Mouse (Mus musculus) heart, embryonic 10.5 days (tissue): ENCODE data around the gene Apoa2. TPM values are rescaled to one million over a fixed set of nuclear protein-coding genes. Genes with fewer than 3 reads are reported as not detected.
"Not testable (repeated sequence)": the region's sequence is repeated elsewhere in the genome, so short reads cannot be mapped to it uniquely, and the experiment has no call there.

Experiments
- DNase-seq: peaks from one replicate; pipeline ENCODE4 v3.0.0-alpha.2; 2017; ENCODE audit warnings: low spot score
- H3K27ac ChIP-seq: fragments of 300-500 bp; sonication (generic); 2 replicates; pipeline ENCODE4 v1.5.1; 2016; ENCODE audit warnings: mild to moderate bottlenecking
- H3K27me3 ChIP-seq: fragments of 300-500 bp; sonication (generic); 2 replicates; pipeline ENCODE4 v1.6.1; 2016; ENCODE audit warnings: mild to moderate bottlenecking; ENCODE audit not compliant: poor library complexity, insufficient read depth, severe bottlenecking
- H3K36me3 ChIP-seq: fragments of 300-500 bp; sonication (generic); 2 replicates; pipeline ENCODE4 v1.6.1; 2016; ENCODE audit warnings: mild to moderate bottlenecking, moderate library complexity
- H3K4me1 ChIP-seq: fragments of 300-500 bp; sonication (generic); 2 replicates; pipeline ENCODE4 v1.6.1; 2016; ENCODE audit warnings: mild to moderate bottlenecking
- H3K4me3 ChIP-seq: fragments of 300-500 bp; sonication (generic); 2 replicates; pipeline ENCODE4 v1.5.1; 2016; ENCODE audit warnings: mild to moderate bottlenecking, moderate library complexity
- H3K9me3 ChIP-seq: fragments of 300-500 bp; sonication (generic); 2 replicates; pipeline ENCODE4 v1.6.1; 2016; ENCODE audit warnings: mild to moderate bottlenecking, moderate library complexity
- WGBS: fragments of 180-500 bp; shearing (Covaris S2); methylation state at CpG from one replicate; pipeline ENCODE4 v1.1.7; 2016; 5-methylcytosine and 5-hydroxymethylcytosine counted together
- polyA plus RNA-seq: library from polyadenylated mRNA; unstranded; fragments of >200 nt; fragmentation: Nextera tagmentation; extraction: Ambion mirVana; gene quantifications from 2 replicates; pipeline ENCODE4 v1.2.1, GENCODE M21; 2016

Gene Apoa2
- polyA plus RNA-seq, 1 experiment from 2014 or later: 315 TPM

DNA sequence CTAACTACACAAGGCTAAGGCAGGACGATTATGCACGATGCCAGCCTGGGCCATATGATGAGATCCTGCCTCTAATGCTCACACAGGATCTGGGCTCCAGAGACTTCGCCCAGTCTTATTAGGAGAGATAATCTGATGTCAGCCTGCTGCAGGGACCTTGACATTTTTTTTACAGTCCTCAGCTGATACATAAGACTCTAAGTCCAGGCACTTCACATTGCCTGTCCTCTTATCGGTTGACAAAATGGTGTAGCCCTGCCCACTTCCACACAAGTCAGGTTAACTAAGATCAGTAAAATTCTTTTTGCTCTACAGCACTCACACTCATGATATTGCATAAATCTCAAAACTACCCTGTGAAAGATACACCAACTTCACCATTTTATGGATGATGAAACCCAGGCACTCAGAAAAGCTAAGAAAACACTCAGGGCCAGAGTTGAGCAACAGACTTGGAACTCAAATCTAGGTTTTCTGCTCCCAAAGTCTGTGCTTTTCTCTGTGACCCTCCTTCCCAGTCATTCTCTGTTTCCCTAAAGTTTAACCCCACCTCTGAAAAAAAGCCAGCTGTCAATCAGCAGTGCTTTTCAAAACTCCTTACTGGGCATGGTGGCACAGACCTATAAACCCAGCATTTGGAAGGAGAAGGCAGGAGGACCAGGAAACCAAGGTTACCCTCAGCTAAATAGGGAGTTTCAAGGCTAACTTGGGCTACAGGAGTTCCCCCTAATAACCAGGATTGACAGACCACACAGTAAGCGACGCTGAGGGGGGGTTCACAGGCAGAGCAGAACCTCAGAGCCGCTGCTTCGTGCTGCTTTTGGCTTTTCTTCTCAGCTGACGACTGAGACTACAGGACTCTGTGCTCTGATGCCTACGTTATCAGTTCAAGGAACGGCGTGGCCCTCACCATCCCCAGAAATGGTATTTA, 8.2 kb downstream of the Apoa2 start:
- peaks cover 44% of the 10 kb centered on the region for H3K36me3 ChIP-seq
- H3K27me3 ChIP-seq: no peaks in the 10 kb centered on the region
- H3K4me3 ChIP-seq: no peak overlapping the region
- no peaks in the 10 kb centered on the region for H3K9me3 ChIP-seq
- DNase-seq: no peak
- WGBS: 58% methylated on average over 12 of the region's 12 CpGs
- peak overlapping the region; percentile 6; the same call in 1 of the 2 replicates for H3K27ac ChIP-seq
- H3K4me1 ChIP-seq: peaks cover 33% of the 10 kb centered on the region

DNA sequence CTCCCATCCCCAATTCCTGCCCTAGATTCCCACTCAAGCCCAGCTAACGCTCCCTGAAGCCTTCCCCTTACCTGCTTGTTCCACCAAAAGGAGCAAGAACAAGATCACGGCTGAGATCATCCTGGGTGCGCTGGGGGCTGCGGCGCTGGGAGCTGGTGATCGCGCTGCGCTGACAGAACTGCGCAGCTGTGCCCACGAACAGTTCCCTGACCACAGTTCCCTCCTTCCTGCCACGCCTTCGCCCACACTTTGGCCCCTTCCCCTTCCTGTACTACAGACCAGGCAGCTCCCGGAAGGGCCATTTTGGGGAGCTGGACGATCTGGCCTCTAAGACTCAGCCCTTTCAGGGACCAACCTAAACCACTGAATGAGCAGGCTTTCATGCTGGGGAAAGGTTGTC, 9.3 kb downstream of the Apoa2 start, which contains the start of gene Fcer1g:
TSS of gene Fcer1g (minus strand) at position 240 of the 400 bp plus-strand sequence.
- H3K27me3 ChIP-seq: no peaks in the 10 kb centered on the region
- peaks cover 33% of the 10 kb centered on the region for H3K4me1 ChIP-seq
- DNase-seq: no peak
- H3K9me3 ChIP-seq: no peaks in the 10 kb centered on the region
- H3K36me3 ChIP-seq: peaks cover 55% of the 10 kb centered on the region
- 88% methylated on average over 14 of the region's 14 CpGs for WGBS
- no peak within 1 kb of the TSS for H3K4me3 ChIP-seq
- H3K27ac ChIP-seq: peak within 1 kb of the TSS; percentile 6; the same call in 1 of the 2 replicates

DNA sequence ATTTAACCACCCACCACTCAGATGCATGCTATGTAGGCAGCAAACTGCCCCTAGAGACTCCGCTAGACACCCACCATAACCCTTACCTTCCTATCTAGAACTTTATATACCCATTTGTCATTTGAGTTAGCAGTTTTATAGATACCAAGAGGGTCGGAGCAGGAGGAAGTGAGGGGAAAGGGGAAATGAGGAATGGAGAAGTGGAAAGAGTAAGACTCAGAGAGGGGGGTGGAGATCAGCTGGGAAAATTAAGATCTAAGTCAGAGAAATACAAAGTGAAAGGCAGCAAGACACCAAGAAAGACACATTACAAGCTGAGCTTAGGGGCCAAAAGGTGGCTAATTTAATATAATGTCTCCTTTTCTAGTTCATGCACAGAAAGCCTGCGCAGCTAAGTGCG, 9.7 kb downstream of the Apoa2 start:
- 92% methylated on average over 4 of the region's 4 CpGs for WGBS
- H3K27ac ChIP-seq: no peak overlapping the region
- no peaks in the 10 kb centered on the region for H3K27me3 ChIP-seq

DNA sequence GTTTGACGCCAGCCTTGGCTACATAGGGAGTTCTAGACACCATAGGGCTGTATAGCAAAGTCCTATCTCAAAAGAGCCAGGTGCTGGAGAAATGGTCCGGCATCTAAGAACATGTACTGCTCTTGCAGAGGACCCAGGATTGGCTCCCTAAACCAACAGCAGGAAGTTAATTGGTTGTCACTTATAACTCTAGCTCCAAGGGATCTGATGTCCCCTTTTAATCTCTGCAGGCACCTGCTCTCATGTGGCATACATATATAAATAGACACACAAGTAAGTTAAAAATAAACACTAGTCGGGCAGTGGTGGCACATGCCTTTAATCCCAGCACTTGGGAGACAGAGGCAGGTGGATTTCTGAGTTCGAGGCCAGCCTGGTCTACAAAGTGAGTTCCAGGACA, 10.9 kb downstream of the Apoa2 start:
- no peaks in the 10 kb centered on the region for H3K27me3 ChIP-seq
- DNase-seq: no peak
- H3K4me3 ChIP-seq: no peak overlapping the region
- no peak overlapping the region for H3K27ac ChIP-seq
- H3K4me1 ChIP-seq: peaks cover 26% of the 10 kb centered on the region
- peaks cover 71% of the 10 kb centered on the region for H3K36me3 ChIP-seq
- no peaks in the 10 kb centered on the region for H3K9me3 ChIP-seq
- WGBS: 75% methylated on average over 4 of the region's 4 CpGs

More for the DNA sequence above, 9.7 kb downstream of the Apoa2 start:
- H3K36me3 ChIP-seq: peaks cover 59% of the 10 kb centered on the region
- no peak overlapping the region for H3K4me3 ChIP-seq
- peaks cover 33% of the 10 kb centered on the region for H3K4me1 ChIP-seq
- DNase-seq: no peak
- H3K9me3 ChIP-seq: no peaks in the 10 kb centered on the region

DNA sequence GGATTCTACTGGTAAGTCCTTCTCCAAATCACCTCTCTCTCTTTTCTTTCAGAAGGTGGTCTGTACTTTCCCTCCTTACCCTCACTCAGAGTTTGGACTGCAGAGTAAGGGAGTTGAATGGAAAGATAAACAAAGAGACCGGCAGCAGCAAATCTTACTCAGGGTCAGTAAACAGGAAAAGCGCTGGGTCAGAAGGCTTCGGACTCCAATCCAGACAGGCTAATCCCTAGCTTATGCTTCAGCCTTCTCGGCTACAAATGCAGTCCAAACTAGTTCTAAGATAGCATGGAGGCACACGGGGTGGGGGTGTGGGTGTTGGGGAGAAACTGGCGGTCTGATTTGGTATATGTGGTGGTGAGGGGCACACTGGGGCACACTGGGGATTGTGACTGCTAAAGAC, 12.6 kb downstream of the Apoa2 start:
- no peaks in the 10 kb centered on the region for H3K9me3 ChIP-seq
- H3K4me3 ChIP-seq: no peak overlapping the region
- DNase-seq: no peak
- H3K36me3 ChIP-seq: peaks cover 87% of the 10 kb centered on the region
- H3K27ac ChIP-seq: no peak overlapping the region
- WGBS: 67% methylated on average over 6 of the region's 6 CpGs
- H3K4me1 ChIP-seq: peaks cover 26% of the 10 kb centered on the region
- no peaks in the 10 kb centered on the region for H3K27me3 ChIP-seq

DNA sequence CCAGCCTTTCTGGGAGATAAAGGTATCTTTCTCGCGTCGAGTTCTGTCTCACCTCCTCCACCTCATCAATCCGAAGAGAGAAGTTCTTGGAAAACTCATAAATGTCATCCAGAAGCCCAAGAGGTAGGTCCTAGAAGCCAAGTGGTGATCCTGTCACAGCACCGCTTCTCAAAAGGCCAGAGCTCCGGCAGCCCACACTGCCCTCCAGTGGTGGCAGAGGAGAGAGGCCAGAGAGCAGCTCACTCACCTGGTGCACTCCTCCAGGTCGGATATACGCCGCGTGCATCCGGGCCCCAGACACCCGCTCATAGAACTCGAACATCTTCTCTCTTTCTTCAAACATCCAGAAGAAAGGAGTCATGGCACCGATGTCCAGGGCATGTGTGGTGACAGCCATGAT, 13.6 kb downstream of the Apoa2 start:
- Histone ChIP-seq H3K9me3 (no peaks in the 10 kb centered on the region), H3K27me3 (no peaks in the 10 kb centered on the region), H3K4me1 (peaks cover 18% of the 10 kb centered on the region), H3K36me3 (peaks cover 98% of the 10 kb centered on the region), H3K4me3 (no peak overlapping the region), H3K27ac (no peak overlapping the region)
- WGBS: 73% methylated on average over 14 of the region's 14 CpGs
- no peak for DNase-seq

DNA sequence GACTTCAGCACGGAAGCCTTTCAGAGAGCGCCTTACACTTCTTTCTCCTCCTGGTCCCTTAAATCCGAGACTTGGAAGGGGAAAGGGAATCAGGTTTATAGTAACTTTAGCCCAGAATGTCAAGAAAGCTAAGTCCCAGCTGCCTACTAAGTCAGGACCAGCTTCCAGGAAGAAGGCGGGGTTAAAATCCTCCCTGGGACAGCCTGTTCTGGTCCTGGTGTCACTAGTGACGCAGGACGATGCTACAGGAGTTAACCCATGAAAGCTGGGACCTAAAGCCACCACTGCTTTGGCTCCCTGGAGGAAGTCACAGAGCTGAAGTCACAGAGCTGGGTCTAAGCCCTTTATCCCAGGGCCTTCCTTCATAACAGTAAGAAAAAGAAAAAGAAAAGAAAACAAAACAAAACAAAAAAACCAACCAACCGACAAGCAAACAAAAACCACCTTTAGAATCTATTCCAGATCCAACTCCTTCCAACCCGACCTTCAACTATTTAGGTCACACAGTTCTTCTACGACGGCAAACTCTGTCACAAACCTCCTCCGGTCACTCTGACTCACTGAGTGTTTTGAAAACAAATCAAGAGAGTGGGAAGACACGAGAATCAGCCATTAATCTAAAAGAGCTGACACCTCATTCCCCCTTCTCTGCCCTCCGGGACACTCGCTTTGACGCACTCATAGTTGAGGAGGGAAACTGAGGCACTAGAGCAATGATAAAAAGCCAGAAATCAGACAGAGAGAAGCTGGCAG, 15.3 kb downstream of the Apoa2 start:
- no peak overlapping the region for H3K4me3 ChIP-seq
- H3K4me1 ChIP-seq: 0 out of 2 replicates have a peak, but pooled peaks cover 9% of the 10 kb centered on the region
- no peak for DNase-seq
- no peak overlapping the region for H3K27ac ChIP-seq
- 79% methylated on average over 15 of the region's 15 CpGs for WGBS
- H3K27me3 ChIP-seq: no peaks in the 10 kb centered on the region
- H3K9me3 ChIP-seq: no peaks in the 10 kb centered on the region
- peaks cover 96% of the 10 kb centered on the region for H3K36me3 ChIP-seq

DNA sequence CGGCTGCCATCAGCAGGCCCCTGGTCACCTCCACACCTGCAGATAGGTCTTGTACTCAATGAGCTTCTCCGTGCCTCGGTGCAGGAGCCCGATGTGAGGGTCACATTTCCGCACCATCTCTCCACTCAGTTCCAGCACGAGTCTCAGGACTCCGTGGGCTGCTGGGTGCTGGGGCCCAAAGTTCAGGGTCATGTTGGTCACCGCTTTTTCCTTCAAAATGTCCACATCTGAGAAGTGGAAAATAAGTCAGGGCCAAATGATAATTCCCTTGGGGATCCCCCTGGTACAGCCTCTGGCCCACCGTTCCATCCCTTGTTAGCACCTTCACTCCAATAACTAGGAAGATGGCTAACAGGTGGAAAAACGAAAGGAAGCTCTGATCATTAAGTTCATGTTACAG, 16.1 kb downstream of the Apoa2 start:
- Histone ChIP-seq H3K4me3 (no peak overlapping the region), H3K36me3 (peaks cover 95% of the 10 kb centered on the region), H3K4me1 (peaks cover 14% of the 10 kb centered on the region), H3K27ac (no peak overlapping the region), H3K9me3 (no peaks in the 10 kb centered on the region), H3K27me3 (no peaks in the 10 kb centered on the region)
- WGBS: 89% methylated on average over 10 of the region's 10 CpGs
- no peak for DNase-seq

DNA sequence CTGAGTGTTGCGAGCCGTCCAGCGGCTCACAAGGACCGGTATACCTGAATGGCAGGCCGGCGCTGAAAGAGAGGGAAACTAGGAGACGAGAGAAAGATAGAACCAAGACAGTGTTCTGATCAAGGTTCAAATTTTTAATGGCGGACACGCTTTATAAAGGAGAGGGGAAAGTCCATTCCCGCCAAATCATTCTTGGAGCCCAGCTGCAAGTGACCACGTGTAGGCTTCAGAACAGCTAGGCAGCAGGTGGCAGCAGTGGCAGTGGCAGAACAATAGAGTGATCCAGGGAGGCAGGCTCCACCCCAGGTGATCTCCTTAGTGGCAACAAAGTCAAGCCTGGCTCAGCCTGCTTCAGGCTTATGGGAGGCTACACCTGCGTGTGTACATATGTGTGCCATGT, 17.1 kb downstream of the Apoa2 start:
- DNase-seq, H3K9me3 ChIP-seq, H3K27me3 ChIP-seq, H3K27ac ChIP-seq, H3K4me3 ChIP-seq: not testable (repeated sequence)
- 85% methylated on average over 12 of the region's 12 CpGs for WGBS
- H3K36me3 ChIP-seq: peaks cover 85% of the 10 kb centered on the region
- peaks cover 15% of the 10 kb centered on the region for H3K4me1 ChIP-seq

DNA sequence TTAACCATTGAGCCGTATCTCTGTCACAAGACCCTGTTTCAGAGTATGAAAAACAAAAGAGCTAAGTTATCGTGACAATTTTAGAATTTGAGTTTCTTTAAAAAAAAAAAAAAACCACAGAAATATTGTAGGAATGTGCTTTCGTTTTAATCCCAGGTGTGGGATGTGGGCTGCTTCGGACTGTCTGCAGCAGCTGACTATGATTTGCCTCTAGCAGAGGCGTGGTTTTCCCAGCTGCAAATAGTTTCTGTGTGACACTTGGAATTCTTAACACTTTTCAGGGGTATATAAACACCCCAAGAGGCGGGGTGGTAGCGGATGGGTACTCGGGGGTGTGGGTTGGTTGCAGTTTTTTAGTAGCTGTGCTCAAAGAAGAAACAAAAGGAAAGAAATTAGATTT, 20.5 kb downstream of the Apoa2 start:
- Histone ChIP-seq H3K27me3 (no peaks in the 10 kb centered on the region), H3K27ac (no peak overlapping the region), H3K9me3 (no peaks in the 10 kb centered on the region), H3K36me3 (peaks cover 51% of the 10 kb centered on the region), H3K4me1 (peaks cover 42% of the 10 kb centered on the region), H3K4me3 (no peak overlapping the region)
- DNase-seq: no peak
- WGBS: 86% methylated on average over 8 of the region's 8 CpGs

DNA sequence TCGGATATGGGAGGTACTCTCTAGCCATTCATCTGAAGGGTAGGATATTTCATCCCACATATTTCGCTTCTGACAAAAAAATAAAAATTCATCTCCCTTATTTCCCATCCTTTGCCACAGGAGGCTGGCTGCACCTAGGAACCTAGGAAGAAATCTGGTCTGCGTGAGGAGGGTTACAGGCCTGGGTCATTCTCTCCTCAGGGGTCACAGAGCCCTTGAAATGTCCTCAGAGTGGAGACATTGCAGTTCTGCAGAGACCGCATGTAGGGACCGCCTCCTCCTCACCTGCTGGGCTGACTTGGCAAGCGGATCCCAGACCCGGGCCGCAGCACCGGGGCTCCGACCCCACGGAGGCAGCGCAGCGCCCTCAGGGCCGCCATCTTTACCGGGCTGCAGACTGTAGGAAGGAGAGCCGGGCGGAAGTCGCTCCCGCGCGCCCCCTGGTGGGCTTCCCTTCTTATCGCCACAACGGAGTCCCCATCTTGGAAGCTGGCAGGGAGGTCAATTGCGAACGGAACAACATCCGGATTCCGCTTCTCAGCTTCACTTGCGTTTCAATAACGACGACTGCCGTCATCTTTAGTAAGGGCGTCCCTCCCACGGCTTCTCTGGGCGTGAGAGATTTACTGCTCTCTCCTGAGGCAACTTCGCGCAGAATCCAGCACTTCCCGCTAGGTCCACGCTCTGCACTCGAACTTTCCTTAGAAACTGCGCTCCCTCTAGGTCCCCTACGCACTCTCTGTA, 22.0 kb downstream of the Apoa2 start:
- Histone ChIP-seq H3K9me3 (no peaks in the 10 kb centered on the region), H3K36me3 (peaks cover 36% of the 10 kb centered on the region), H3K4me1 (peaks cover 57% of the 10 kb centered on the region), H3K27ac (peak overlapping the region; percentile 98), H3K4me3 (peak overlapping the region; percentile 89), H3K27me3 (0 out of 2 replicates have a peak, but pooled peaks cover 7% of the 10 kb centered on the region)
- DNase-seq: peak; percentile 99
- WGBS: under 1% methylated on average over 41 of the region's 41 CpGs

DNA sequence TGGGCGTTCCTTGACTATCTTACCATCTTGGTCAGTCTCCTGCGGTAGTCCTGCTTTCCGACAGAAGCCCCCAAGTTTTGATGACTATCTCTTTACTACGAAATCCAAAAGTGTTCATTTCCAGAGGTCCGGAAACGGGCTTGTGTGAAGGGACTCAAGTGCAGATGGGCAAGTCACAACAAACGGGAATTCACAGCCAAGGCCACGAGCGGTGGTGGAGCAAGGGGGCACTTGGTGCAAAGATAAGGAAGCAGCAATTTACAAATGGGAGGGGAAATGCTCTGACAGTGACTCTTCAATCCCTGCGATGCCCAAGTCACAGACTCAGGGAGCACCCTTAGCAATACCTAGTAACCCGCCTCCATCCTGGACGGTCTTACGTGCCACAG, 22.6 kb downstream of the Apoa2 start:
- 8% methylated on average over 13 of the region's 13 CpGs for WGBS
- peak overlapping the region; percentile 89 for H3K4me3 ChIP-seq
- 0 out of 2 replicates have a peak, but pooled peaks cover 7% of the 10 kb centered on the region for H3K27me3 ChIP-seq
- no peaks in the 10 kb centered on the region for H3K9me3 ChIP-seq
- DNase-seq: no peak
- H3K27ac ChIP-seq: peak overlapping the region; percentile 98
- peaks cover 31% of the 10 kb centered on the region for H3K36me3 ChIP-seq
- H3K4me1 ChIP-seq: peaks cover 63% of the 10 kb centered on the region
